Mouse (Mus musculus): ENCODE results near the gene Sash1. TPM values are rescaled to one million over a fixed set of nuclear protein-coding genes. Genes with fewer than 3 reads are reported as not detected.
"Not testable (repeated sequence)": the region's sequence is repeated elsewhere in the genome, so short reads cannot be mapped to it uniquely, and the experiment has no call there.

Sash1 gene
- total RNA-seq, 2 experiments from 2014 or later, result 50.2 to 50.5 TPM

DNA sequence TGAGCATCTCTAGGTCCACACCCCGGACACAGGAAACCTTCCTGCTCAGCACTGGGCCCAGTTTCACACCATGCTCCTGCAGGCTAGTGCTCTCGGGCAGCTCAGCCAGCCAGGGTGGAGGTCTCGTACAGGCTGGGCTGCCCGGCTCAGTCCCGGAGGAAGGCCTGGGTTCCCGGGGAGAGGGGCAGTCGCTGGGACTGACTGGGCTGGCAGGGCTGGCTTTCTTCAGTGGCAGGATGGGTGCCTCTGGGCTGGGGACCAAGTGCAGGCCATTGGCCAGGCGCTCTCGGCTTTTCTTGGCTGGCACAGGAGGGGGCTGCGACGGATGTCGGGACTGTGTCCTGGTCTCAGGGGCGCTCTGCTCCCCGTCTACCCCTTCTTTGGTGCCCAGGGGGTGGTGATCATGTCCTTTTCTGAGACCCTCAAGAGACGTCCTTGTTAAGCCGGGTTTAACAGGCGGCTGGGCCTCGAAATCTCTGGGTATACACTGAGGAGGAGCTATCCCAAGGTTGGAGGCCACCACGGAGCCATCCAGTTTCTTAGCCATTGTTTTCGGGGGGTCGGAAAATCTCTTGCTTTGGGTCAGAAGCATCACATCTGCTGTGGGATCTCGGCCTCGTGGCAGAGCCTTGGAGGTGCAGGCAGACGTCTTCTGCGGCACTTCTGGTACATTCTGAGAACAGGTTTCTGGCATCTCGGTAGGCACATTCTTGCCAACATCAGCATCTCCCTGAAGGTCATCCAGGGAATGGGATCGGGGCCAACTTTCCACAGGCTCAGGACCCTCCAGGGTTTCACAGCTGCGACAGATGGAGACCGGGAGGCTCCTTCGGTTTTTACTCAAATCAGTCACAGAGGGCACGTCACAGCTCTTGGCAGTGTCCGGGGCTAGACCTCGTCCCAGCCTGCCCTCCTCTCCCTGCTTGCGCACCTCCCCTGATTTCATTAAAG is 156.2 kb downstream of the Sash1 start:
- intact Hi-C loops (cut with DNase I), result no loop called here
- peak in 1 of 2 experiments; percentile 12 for DNase-seq (ENCODE audit: low spot score in 2 of 2)

DNA sequence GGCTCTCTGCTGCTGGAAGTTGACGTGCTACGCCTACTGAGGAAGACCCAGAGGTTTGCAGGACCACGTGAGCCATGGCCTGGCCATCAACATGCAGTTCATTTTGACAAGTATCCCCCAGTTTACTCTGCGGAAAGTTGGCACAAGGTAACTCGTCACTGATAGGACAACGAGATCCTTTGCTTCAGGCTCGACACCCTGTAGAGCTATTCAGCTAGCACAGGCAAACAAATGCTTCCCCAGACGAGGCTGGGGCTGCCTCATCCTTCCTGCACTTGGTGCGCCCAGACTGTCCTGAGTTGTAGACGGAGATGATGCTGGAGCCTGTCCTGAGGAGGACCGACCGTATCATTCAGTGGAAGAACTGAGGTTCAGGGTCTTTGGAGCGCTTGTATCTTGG is 166.5 kb downstream of the Sash1 start:
- intact Hi-C loops (cut with DNase I), result loop anchor here (5.0 to 10.0 kb wide), 2 partner anchors 395 to 477 kb away; no protein-coding TSS in a partner anchor
- no peak for DNase-seq (ENCODE audit: low spot score in 2 of 2)

DNA sequence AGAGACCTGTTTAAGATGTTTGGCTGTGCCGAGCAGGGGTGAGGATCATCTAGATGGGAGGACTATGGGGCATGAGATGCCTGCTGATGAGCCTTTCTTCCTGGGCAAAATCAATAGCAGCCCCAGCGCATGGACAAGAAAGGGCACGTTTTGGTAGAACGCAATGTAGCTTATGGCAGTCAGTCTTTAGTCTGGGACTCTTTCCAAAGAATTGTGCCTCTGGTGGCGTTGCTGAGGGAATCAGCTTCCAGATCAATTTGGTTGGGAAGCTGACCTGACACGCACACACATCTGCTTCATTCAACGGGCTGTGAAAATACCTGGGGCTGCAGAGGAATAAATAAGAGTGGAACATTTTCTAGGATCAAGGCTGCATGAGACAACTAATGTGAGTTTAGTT is 167.0 kb downstream of the Sash1 start:
- no peak for DNase-seq (ENCODE audit: low spot score in 2 of 2)
- intact Hi-C loops (cut with DNase I), result loop anchor here (5.0 to 10.0 kb wide), 2 partner anchors 394 to 477 kb away; no protein-coding TSS in a partner anchor

DNA sequence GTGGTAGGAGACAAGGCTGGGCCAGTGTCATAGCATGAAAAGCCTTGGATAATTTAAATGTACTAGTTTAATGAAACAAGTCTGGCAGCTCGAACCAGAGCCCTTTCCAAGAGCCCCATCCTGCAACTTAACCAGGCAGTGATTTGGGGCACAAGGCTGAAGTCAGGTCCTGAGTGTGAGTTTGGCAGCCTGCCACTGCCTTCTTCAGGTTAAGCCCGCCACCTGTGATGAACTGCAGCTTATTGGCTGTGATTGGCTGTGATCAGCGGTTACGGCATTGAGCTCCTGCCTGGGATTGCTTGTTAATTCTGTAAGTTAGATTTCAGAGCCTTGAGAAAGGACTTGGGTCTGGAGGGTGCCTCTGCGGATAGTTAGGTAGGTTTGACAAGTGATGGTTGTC is 168.7 kb downstream of the Sash1 start:
- no peak for DNase-seq (ENCODE audit: low spot score in 2 of 2)
- intact Hi-C loops (cut with DNase I), result loop anchor here (5.0 to 10.0 kb wide), 2 partner anchors 392 to 475 kb away; no protein-coding TSS in a partner anchor

DNA sequence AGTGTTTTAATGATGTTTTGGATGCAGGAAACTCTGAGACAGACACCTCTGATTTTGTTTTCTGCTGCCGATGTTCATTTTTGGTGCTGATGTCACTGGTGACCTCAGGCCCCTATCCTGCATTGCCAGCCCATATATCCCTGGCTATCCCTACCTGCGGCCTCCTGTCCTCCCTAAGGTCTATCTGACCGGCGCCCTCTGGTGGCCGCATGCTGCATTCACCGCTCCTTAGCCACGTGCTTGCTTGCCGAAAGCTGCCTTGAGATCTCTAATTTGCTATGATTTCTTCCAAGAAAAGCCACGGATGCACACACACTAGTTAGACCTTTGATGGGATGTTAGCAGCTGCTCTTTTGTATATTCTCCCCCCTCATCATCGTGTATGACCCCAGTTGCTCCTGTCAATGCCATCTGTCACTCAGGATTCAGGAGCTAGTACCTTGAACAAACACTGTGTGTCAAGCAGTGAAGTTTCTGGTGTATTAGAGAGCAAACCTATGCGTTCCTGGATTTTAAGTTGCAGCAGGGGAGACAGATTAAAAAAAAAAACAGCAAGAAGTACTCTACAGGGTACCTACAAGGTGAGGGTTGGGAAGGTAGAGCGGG is 170.1 kb downstream of the Sash1 start:
- intact Hi-C loops (cut with DNase I), result loop anchor here (5.0 to 10.0 kb wide), 2 partner anchors 391 to 473 kb away; no protein-coding TSS in a partner anchor
- DNase-seq (ENCODE audit: low spot score in 2 of 2), result peak; percentile 76 to 83

DNA sequence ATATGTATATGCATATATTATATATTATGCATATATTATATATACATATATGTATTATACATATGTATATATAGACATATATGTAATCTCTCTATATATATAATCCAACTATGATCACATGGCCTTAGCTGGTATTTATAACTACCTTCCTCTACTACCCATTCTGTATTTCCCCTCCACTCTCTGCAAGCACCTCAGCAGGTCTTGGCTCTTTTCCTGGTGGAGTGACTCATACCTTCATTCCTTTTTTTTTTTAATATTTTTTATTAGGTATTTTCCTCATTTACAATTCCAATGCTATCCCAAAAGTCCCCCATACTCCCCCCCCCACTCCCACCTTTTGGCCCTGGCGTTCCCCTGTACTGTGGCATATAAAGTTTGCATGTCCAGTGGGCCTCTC is 189.2 kb downstream of the Sash1 start:
- intact Hi-C loops (cut with DNase I); DNase-seq (ENCODE audit: low spot score in 2 of 2): not testable (repeated sequence)

DNA sequence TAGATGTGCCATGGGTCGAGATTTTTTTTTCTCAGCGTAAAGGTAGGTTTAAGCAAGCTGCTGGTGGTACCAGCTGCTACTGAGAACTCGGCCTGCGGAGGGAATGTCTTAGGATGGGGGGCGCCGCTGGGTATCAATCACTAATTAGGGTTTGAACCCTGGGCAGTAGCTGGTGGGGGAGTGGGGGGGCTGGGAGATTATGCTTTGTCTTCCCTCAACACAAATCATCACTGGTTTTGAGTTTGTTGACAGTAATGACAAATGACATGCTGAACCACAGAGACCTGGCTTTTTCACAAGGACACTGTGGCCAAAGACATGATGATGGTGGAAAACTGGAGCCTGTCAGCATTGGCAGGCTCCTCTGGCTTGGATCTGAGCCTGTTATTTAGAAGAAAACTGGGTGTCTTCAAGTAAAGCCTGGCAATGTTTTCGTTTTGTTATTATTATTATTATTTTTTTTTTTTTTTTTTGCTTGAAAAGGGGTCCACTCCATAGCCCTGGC is 191.8 kb downstream of the Sash1 start:
- no peak for DNase-seq (ENCODE audit: low spot score in 2 of 2)
- intact Hi-C loops (cut with DNase I), result no loop called here

DNA sequence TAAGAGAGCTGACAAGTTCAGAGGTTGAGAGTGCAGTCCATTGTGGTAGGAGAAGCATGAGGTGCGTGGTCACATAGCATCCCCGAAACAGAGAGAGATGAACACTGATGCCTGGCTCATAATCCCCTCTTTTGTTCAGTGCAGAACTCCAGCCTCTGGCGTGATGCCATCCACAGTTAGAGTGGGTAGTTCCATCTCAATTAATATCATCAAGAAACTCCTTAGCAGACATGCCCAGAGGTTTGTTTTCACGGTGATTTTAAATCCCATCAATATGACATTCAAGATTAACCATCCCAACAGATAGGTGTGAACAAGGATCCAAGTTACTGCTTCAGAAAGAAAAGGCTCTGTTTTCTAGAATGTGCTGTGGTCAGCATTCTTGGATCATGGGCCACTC is 192.3 kb downstream of the Sash1 start:
- DNase-seq (ENCODE audit: low spot score in 2 of 2), result no peak
- intact Hi-C loops (cut with DNase I), result no loop called here

DNA sequence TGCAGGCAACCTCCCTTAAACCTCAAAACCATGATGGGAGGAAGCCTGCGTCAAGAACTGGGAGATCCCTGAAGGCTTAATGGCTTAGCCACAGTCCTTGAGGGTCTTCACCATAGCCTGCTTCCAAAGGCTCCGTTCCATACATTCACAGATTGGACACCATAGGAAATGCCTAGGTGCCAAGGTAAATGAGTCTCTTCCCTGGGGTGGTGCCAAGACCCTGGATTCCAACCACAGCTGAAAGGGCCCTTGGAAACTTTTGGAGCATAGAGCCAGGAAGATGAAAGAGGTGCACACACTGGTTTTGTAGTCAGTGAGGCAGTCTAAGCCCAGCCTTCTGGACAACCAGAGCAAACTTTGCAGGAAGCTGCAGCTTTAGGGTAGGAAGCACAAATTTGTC is 193.3 kb downstream of the Sash1 start:
- intact Hi-C loops (cut with DNase I), result no loop called here
- no peak for DNase-seq (ENCODE audit: low spot score in 2 of 2)

DNA sequence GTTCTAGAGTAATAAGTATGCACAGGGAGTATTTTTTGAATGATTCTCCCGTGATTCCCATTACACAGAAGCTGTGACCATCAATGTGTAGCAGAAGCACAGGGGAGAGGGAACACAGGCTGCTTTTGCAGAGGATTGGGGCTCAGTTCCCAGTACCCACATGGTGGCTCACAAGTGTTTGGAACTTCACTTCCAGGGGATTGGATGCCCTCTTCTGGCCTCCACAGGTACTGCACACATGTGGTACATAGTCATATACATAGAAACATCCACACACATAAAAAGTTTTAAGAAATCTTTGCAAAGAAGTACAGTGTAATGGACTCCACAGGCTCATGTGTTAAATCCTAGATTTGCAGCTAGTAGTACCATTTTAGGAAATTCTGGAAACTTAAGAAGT is 199.7 kb downstream of the Sash1 start:
- no peak for DNase-seq (ENCODE audit: low spot score in 2 of 2)
- intact Hi-C loops (cut with DNase I), result loop anchor here (10.0 kb wide), 1 partner anchor 441 kb away; no protein-coding TSS in a partner anchor

DNA sequence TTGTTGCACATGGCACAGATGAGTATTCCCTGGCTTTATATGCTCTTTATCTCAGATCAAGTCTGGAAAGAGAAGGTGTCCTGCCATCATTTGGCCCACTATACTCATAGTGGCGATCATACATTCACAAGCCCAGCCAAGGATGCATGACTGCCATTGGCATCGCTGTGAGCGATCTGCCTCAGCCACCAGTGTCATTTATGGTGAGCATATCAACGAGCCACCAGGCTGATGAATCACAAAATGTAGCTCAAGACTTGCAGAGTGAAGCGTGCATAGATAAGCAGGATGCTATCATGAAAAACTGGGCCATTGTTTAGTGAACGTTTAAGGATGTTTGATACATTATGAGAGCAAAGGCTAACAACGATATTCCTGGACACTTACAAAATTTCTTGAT is 200.6 kb downstream of the Sash1 start:
- intact Hi-C loops (cut with DNase I), result loop anchor here (10.0 kb wide), 1 partner anchor 440 kb away; no protein-coding TSS in a partner anchor
- DNase-seq (ENCODE audit: low spot score in 2 of 2), result no peak

DNA sequence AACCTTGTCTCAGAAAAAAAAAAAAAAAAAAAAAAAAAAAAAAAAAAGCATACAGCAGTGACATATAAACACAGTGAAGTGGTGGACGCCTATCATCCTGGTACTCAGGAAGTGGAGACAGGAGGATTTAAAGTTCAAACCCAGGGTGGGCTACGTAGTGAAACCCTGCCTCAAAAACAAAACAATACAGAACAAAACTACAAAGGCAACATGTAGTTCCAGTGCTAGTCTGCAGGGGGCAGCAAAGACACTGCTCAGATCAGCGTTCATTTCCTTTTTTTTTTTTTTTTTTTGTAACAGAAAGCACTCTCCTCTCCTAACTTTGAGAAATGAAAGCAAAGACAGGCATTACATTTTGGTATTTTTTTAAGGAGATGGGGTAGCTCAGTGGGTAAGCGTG is 203.0 kb downstream of the Sash1 start:
- peak; percentile 17 to 45 for DNase-seq (ENCODE audit: low spot score in 2 of 2)
- intact Hi-C loops (cut with DNase I), result loop anchor here (10.0 kb wide), 1 partner anchor 438 kb away; no protein-coding TSS in a partner anchor

DNA sequence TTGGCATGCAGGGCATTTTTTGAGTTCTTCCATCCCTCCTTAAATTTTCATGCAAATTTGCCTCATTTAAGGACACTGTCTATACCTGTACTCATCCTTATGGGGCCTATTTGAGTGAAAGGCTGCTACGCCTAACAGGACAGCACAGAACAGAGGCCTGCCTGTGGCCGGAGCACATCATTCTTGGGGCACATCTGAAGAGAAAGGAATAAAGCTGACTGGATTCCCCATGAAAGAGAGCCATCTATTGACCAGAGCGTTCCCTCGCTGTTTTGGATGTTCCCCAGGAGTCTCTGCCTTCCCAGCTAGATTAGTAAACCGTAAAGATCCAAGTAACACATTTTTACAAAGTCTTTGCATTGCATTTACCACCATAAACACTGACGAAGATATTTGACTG is 203.5 kb downstream of the Sash1 start:
- peak in 1 of 2 experiments; percentile 39 for DNase-seq (ENCODE audit: low spot score in 2 of 2)
- intact Hi-C loops (cut with DNase I), result loop anchor here (10.0 kb wide), 1 partner anchor 438 kb away; no protein-coding TSS in a partner anchor

DNA sequence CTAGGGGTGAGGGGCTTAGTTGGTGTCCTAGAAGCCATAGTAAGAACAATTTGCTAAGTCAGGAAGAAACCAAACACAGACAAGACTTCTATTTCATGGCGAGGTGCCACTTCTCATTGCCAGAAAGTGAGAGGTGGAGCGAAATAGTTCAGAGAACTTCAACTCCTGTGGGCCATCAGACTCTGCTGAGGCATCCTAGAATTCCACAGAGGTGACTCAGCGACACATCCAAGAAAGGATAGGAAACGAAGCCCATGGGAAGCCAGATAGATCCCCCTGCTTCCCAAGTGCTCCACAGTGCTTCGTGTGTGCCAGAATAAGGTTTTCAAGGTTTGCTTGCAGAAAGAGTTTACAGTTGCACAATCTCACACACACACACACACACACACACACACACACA is 209.1 kb downstream of the Sash1 start:
- intact Hi-C loops (cut with DNase I), result no loop called here
- no peak for DNase-seq (ENCODE audit: low spot score in 2 of 2)
